Mouse (Mus musculus): ENCODE data around the gene Bex3.
"Not testable (repeated sequence)": the region's sequence is repeated elsewhere in the genome, so short reads cannot be mapped to it uniquely, and the experiment has no call there.

Bex3 gene

DNA sequence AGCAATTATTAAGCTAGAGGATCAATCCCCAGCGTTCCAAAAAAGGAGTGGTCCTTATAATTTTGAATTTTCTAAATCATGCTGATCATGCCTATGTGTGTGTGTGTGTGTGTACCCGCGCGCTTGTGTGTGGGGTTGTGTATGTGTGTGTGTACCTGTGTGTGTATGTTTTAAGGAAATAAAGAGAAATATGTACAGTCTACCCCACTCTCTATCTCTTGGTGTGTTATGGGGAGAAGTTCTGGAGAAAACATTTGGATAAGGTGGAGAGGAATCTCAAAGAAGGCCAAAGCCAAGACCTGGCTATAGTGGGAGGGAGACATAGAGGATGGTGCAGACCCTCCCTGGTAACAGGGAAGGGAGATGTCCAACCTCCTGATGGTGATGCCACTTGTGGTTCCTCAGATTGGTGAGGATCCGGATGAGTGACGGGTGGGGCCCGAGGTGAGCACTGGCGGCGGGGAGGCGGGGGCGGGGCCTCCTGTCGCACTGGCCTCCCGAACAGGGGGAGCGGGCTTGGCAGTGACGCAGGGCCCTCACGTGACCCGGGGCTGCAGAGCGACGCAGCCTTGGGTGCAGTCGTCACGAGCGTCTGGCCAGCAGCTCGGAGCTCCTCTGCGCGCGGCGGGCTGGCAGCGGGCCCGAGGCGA lies at the start of gene Bex3:
Gene Bex3, plus strand, starts transcription at position 511 of the 650 bp plus-strand sequence.
- DNase-seq = peak; percentile 35

GRCm38 (mm10) chrX:136223714-136224113 lies 46.3 kb upstream of the Bex3 start:
- no peak for DNase-seq

- no peak for DNase-seq
These were observed 42.3 kb upstream of the Bex3 start for GRCm38 (mm10) chrX:136227768-136228167.

GRCm38 (mm10) chrX:136238118-136238517 lies 31.9 kb upstream of the Bex3 start:
- peak; percentile 65 for DNase-seq

- no peak for DNase-seq
These were observed 26.9 kb upstream of the Bex3 start for GRCm38 (mm10) chrX:136243181-136243580.

GRCm38 (mm10) chrX:136244574-136245229 lies 25.4 kb upstream of the Bex3 start, which contains the start of gene Tceal9:
Tceal9 (plus strand) TSS chrX:136245079.
- DNase-seq = peak; percentile 74

- DNase-seq = peak; percentile 11
These were observed 24.5 kb upstream of the Bex3 start for GRCm38 (mm10) chrX:136245521-136246071.

GRCm38 (mm10) chrX:136248811-136249210 lies 21.2 kb upstream of the Bex3 start:
- peak; percentile 44 for DNase-seq

DNA sequence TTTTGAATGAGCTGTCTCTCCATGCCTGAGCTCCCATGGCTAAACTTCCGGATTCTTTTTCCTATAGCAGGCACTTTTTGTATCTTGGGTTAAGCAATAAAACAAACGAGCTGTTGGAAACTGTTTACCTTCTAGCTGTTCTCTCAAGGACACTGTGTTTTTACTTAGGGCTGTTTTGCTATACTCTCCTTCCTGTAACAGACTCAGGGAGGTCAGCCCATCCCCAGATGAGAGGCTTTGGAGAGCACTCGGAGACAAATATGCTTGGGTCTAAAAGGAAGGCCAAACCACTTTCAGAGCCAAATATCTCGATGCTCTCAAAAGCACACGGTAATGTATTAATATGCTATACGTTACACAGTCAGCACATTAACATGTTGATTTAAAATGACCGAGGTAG lies 20.4 kb upstream of the Bex3 start:
- DNase-seq = no peak

- DNase-seq = no peak
These were observed 17.9 kb upstream of the Bex3 start for GRCm38 (mm10) chrX:136252023-136252729.

- no peak for DNase-seq
These were observed 2.3 kb upstream of the Bex3 start for GRCm38 (mm10) chrX:136267720-136268119.

GRCm38 (mm10) chrX:136268173-136268572 lies 1.9 kb upstream of the Bex3 start:
- no peak for DNase-seq

GRCm38 (mm10) chrX:136270393-136271111 lies 499 bp downstream of the Bex3 start:
- DNase-seq = not testable (repeated sequence)

DNA sequence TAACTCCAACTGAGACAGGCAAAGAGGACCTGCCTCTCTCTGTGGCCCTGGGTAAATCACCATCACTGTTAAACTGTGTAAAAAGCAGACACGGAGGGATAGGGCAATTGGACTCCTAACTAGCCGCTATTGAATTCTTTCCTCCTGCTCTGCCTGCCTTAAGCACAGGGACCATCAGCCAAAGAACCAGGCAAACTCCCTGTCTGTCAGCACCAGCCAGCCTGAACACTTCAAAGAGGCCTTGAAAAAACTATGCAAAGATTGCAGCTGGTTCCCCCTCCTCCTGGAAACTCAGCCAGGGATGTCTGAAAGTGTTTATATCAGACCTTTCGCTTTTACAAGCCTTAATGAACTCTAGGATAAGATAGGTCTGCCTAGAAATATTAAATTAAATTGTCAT lies 4.5 kb downstream of the Bex3 start:
- no peak for DNase-seq

- DNase-seq = no peak
These were observed 5.3 kb downstream of the Bex3 start for GRCm38 (mm10) chrX:136275386-136275785.

GRCm38 (mm10) chrX:136277577-136277976 lies 7.5 kb downstream of the Bex3 start:
- no peak for DNase-seq

GRCm38 (mm10) chrX:136278401-136278800 lies 8.3 kb downstream of the Bex3 start:
- no peak for DNase-seq

- DNase-seq = no peak
These were observed 9.4 kb downstream of the Bex3 start for GRCm38 (mm10) chrX:136279410-136279809.

DNA sequence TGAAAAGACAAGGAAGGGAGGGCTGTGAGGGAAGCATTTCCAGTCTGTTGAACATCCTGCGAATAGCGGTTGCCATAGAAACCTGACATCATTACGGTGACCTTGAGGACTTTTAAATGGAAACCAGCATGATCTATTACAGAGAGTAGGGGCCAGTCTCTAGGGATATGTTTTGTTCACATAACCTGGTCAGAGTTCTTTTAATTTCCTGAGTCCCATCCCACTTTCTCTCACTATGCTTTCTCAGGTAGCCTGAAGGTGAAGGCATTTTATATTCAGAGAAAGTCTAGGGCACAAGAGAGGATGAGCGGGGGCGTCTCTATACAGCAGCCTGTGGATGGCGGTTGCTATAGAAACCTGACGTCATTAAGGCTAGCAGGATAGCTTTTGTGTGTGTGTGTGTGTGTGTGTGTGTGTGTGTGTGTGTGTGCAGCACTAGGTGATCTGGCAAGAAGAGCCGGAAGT lies 20.8 kb downstream of the Bex3 start:
- no peak for DNase-seq

DNA sequence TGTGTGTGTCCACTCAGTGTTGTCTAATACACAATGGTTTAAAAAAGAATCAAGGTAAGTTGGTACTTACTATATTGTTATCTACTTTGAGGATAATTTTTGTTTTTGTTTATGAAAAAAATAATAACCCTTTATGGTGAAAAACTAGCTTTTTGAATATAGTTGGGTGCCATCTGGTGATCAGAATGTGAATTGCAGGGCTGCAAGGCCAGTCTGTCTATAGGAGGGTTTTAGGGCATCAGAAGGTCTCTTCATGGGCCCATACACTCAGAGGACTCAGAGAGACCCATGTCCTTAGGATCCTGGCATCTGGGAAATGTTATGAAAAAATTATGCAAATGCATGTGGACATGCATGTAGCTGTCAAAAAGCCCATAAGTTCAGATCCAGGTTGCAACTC lies 34.2 kb downstream of the Bex3 start:
- DNase-seq = peak; percentile 54

GRCm38 (mm10) chrX:136306196-136306595 lies 36.1 kb downstream of the Bex3 start:
- no peak for DNase-seq

DNA sequence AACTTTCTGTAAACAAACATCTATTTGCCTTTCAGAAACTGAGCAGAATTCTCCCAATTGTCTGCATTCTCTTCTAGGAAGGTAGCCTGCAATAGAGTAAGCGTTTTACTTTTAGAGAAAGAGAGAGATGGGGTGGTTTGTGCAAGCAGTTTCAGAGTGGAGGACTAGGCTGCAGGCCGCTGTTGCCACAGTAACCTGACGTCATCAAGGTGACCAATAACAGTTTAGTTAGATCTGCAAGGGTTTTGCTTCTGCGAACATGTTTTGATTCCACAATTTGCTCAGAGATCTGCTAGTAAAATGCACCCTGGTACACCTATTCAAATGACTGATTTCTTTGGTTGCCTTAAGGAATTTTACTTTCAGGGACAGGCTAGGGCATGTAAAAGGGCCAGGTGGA lies 43.2 kb downstream of the Bex3 start:
- DNase-seq = peak; percentile 0

All from lung, postnatal 14 days (tissue).